Mouse (Mus musculus) layer of hippocampus, adult 9-11 months (tissue): ENCODE data around the gene Chrnb4.

Experiments used
- DNase-seq: peaks from one replicate; pipeline ENCODE4 v3.0.0; 2022

The Chrnb4 gene

GRCm38 (mm10) chr9:55048211-55048880 is at the start of gene Chrnb4:
TSS of gene Chrnb4 (minus strand) at chr9:55048779.
- DNase-seq: no peak

GRCm38 (mm10) chr9:55096870-55097269 is 48.3 kb upstream of the Chrnb4 start:
- no peak for DNase-seq

DNA sequence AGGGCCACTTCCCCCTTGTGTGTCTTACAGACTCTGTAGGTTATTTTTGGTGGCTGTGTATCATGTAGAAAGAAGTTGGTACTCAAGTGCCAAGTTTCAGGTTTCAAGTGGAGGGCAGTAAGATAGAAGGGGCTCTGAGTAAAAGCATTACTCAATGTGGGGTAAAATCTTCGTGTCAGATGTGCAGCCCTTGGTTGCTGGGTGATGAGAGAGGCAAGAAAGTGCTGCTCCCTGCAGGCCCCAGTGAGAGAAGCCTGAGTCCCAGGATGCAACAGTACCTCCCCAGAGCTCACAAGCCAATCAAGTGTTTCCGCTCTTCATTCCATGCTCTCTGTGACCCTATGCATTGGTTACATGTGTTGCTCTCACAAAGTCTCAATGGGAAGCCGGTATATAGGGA is 47.5 kb upstream of the Chrnb4 start:
- no peak for DNase-seq

DNA sequence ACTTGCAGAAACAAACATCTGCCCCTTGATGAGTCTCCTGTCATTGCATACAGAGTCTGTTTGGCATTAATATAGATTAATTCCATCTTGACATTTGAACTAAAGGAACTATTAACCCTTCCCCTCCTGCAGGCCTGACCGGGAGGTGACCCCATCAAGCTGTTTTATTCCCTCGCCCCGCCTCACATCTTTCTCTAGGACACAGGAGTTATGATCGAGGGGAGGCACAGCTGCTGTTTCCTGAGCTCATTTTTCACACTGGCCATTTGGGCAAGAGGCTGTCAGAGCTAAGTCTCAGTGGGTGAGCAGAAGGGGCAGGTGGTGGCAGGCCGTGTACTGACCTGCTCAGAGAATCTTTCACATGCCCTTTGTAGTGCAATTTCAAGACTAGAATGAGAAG is 41.6 kb upstream of the Chrnb4 start:
- DNase-seq: no peak

DNA sequence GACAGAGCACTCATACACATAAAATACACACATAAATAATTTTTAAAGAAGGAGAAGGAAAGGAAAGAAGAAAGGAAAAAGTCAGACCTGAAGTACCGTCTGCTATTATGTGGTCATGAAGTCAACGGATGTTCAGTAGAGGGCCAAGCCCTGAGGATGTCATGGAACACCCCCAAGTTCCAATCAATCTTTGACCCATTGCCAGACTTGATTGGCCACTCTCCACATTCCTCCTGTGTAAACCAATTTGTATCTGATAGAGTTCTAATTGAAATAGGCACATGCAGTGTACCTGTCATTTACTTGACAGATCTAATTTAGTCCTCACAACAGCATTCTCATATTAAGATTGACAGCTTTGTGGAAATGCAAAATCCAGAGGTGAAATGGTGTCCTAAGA is 40.6 kb upstream of the Chrnb4 start:
- no peak for DNase-seq

DNA sequence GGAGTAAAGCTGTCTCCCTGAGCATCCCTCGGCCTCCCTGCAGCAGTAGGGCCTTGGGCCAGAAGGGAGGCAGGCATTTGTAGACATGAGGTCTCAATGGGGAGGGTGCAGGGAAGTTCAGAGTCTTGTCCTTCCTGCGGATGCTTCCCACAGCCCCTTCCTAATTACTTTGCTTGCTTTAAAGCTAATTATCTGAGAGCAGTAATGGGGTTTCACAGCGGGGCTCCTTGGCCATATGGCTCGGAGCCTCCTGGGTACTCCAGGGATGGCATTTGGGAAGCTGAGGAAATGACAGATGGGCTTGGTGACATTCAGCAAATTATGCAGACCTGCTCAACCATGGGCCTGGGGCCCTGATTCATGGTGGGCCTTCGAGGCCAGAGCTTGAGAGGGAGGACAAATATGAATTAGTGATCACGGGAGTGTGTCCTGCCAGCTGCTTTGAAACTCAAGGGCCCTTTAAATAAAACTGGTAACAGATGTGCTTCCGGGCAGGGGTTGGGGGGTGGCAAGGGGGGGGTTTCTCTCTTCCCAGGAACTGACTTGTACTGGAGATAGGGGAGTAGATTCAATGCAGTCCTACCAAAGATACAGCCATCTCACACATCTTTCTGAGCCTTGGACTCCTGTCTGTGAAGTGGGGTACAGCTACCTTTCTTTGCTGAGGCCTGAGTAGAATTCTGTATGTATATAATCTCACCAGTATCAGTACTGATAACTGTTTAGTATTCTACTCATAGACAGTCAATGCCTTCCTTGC is 34.8 kb upstream of the Chrnb4 start:
- DNase-seq: no peak

- DNase-seq: no peak
These were observed 19.3 kb upstream of the Chrnb4 start for GRCm38 (mm10) chr9:55067965-55068265.

DNA sequence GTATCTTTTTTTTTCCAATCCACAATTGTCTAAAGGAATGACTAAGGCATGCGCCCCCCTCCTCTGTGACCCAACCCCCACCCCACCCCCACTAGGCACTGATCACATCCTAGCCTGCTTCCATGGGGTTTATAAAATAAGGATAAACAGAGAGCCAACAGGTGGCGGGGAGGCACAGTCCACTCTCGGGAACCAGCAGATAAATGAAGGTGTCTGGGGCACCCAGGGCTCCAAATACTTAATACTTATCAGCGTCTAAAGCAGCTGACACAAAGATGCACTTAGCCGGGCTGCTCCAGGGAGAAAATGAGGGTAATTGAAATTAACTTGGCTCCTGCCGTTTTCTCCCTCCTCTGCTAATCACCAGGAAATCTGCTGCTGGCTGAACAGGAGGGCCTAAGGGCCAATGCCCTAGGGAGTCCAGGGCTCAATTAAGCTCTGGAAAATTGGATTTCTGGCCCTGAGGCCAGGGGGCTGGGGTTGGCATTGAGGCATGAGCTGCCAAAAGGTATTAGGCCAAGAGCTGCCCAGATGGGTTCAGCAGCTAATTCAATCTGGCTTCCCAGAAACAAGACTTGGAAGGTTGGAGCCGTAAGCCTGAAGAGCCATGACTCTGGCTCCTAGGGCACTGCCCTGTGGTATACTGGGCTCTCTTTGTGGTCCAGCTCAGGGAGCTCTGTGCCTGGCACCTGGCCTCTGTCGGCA is 18.8 kb upstream of the Chrnb4 start:
- peak; percentile 22 for DNase-seq

GRCm38 (mm10) chr9:55065241-55065640 is 16.7 kb upstream of the Chrnb4 start:
- DNase-seq: no peak

DNA sequence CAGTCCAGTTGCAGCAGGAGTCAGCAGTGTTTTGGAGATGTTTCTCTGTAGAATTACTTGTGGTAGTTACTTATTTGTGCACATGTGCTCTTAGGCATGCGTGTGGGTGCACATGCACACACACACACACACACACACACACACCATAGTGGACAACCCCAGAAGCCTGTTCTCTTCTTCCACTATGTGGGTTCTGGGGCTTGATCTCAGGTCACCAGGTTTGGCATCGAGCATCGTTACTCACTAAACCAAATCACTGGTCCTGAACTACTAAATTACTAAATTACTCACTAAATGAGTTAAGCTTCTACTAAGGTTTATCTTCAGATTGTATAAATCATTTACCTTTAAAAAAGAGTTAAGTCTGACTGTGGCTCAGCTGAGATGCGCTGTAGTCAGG is 9.5 kb upstream of the Chrnb4 start:
- no peak for DNase-seq

DNA sequence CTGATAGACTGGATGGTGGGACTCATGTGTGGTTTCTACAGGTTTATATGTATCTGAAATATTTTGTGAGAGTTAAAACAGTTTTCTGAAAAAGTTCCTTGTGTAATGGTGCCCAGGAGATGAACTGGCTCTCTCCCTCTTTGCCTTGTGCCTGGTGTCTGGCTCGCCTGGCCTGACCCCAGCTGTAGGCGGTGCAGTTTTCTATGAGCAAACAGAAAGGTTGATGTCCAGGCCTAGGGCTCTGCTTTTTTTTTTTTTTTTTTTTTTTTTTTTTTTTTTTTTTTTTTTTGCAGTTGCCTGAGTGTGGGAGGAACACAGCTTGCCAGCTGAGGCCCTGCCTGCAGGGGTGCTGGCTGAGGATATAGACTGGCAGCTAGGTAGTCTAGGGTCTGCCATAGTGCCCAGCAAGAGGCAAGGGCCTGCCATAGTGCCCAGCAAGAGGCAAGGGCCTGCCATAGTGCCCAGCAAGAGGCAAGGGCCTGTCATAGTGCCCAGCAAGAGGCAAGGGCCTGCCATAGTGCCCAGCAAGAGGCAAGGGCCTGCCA is 6.9 kb upstream of the Chrnb4 start:
- DNase-seq: no peak

DNA sequence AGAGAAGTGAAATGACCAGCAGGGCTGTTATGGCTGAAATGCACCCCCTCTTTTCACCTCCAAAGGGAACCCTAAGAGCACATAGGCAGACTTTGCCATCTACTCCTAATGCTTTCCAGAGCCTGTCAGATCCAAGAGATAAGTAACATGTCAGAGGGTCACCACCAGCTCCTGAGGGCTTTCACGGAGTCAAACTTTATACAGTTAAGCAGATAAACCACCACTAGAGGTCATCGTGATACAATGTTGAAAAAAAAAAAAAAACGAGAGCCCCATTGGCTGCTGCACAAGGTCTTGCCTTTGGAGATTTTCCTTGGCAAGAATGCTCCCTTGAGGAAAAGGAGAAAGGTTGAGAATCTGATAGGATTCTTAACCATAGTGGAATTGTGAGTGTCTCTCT is 1.8 kb downstream of the Chrnb4 start:
- no peak for DNase-seq

GRCm38 (mm10) chr9:55045001-55045400 is 3.6 kb downstream of the Chrnb4 start:
- no peak for DNase-seq

- no peak for DNase-seq
These were observed 4.9 kb downstream of the Chrnb4 start for GRCm38 (mm10) chr9:55043688-55044087.

DNA sequence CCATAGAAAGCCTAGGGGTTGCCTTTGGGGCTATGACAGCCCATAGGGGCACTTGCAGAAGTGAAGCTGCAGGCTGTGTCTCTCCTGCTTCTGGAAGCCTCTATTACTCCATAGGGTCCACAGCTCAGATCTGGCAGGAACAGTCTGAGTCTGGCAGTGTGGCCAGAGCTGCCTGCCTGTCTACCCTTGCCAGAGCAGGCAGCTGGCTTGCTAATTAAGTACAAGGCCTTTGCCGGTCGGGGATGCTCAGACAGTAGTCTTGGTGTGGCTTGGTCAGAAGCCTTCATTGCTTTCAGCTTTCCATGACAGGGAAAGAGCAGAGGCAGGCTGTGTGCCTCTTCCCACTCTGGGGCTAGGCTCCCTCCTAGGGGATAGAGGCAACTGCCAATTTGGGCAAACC is 7.2 kb downstream of the Chrnb4 start:
- DNase-seq: no peak

DNA sequence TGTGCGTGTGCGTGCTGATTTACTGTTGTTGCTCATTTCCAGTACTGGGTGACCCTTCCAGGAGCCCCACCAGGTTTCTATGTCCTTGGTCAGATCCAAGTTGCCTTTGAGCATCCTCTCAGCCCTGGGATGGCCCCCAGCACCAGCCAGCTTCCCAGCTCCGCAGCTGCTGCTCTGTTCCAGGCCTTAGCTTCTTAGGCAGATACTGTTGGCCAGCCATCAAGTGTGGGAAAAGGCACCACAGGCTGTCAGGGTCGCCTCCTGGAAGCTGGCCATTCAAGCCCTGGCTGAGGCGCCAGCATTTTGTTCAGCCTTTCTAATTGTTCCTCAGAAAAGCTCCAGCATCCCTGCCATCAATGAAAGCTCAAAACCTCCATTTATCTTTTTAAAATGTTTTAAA is 8.6 kb downstream of the Chrnb4 start:
- no peak for DNase-seq

DNA sequence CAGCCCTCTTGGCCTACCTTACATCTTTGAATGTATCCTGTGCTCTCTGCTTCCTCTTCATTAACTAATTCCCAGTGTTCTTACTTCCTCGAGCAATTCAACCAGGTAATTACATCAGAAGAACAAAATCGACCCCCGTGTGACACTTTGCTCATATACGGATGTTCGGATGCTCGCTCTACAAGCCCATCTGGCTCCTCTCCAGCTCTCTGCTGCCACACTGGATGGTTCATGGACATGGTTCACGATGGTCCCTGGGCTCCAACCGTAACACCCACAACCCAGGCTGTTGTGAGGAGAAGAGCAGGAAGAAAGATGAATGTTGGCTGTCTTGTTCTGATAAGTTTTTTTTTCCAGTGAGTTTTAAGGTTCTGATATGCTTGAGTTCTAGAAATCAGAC is 9.6 kb downstream of the Chrnb4 start:
- DNase-seq: no peak

GRCm38 (mm10) chr9:55031435-55032167 is 17.0 kb downstream of the Chrnb4 start:
- no peak for DNase-seq

GRCm38 (mm10) chr9:55026275-55026663 is 22.3 kb downstream of the Chrnb4 start, which contains the start of gene Chrna3:
TSS of gene Chrna3 (minus strand) at chr9:55026562.
- no peak for DNase-seq

- DNase-seq: no peak
These were observed 22.9 kb downstream of the Chrnb4 start for GRCm38 (mm10) chr9:55025534-55026274.

DNA sequence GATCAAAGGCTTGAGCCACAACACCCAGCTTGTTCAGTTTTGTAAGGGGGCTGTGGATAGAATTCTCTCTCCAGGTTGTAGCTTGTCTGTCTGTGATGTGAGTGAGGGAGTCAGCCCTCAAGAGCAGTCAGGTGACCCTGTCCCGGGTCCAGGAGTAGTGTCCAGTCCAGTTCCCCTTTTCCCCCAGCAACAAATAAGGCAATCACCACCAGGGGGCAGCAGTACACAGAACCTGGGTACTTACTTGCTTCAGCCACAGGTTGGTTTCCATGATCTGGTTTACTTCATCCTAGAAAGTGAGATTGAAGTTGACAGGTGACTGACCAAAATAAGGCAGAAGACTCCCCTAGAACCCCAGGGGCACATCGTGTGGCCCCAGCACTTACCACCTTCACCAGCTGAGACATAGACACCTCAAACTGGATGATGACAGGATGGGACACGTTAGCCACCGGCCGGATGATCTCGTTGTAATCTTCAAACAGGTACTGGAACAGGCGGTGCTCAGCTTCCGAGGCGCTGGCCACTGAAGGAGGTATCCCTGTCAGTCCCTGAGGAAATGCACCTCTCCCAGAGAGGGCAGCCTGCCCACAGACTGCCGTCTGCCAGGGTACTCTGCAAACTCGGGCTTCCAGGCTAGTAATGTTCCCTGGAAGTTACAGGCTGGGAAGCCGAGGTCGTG is 24.5 kb downstream of the Chrnb4 start:
- DNase-seq: peak; percentile 36

DNA sequence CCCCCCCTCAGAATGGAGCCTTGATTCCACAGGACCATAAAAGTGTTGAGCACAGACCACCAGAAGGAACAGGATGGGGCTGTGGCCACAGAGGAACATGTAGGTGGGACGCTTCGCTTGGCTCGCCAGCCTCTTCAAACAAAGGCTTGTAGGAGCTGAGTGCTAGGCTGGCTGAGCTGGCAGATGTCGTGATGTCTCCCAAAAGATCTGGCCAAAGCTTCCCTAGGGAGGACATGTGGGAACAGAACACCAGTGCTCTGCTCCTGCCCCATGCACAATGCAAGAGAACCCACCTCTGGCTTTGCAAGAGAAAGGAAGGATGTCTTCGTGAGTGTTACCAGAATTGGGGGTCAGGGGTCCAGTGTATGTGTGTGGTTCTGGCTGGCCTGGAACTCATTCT is 25.3 kb downstream of the Chrnb4 start:
- DNase-seq: no peak
